Mouse (Mus musculus) layer of hippocampus, adult 11-12 months (tissue): ENCODE measurements at regions not wholly inside any gene's neighbourhood (a gene's known extent, or its start where the extent isn't known, plus 50 kb on each side); places are given as distances from the start of the nearest gene placed in this dataset.

ENCODE experiments used
- DNase-seq: peaks from one replicate; pipeline ENCODE4 v3.0.0; 2022; ENCODE audit warnings: low spot score

- peak; percentile 59 for DNase-seq
Measured at GRCm38 (mm10) chr2:59406976-59407375, 77.5 kb upstream of the Dapl1 start.

- peak; percentile 80 for DNase-seq
Measured at GRCm38 (mm10) chr2:59407512-59407988, 76.9 kb upstream of the Dapl1 start.

- no peak for DNase-seq
Measured at GRCm38 (mm10) chr2:59408040-59408587, 76.3 kb upstream of the Dapl1 start.

GRCm38 (mm10) chr2:59414612-59415011 lies 69.8 kb upstream of the Dapl1 start:
- DNase-seq, result no peak

- no peak for DNase-seq
Measured at GRCm38 (mm10) chr2:59416491-59417195, 67.8 kb upstream of the Dapl1 start.

- DNase-seq, result no peak
Measured at GRCm38 (mm10) chr2:59417384-59417955, 67.0 kb upstream of the Dapl1 start.

- DNase-seq, result no peak
Measured at GRCm38 (mm10) chr2:59420496-59420895, 64.0 kb upstream of the Dapl1 start.

- no peak for DNase-seq
Measured at GRCm38 (mm10) chr2:59422291-59423242, 61.9 kb upstream of the Dapl1 start.

- no peak for DNase-seq
Measured at GRCm38 (mm10) chr2:59424205-59424604, 60.2 kb upstream of the Dapl1 start.

- DNase-seq, result peak; percentile 68
Measured at GRCm38 (mm10) chr2:59424729-59425128, 59.7 kb upstream of the Dapl1 start.

- DNase-seq, result no peak
Measured at GRCm38 (mm10) chr2:59425876-59426275, 58.6 kb upstream of the Dapl1 start.

GRCm38 (mm10) chr2:59431466-59431865 lies 53.0 kb upstream of the Dapl1 start:
- DNase-seq, result no peak

- no peak for DNase-seq
Measured at GRCm38 (mm10) chr2:59431867-59432266, 52.6 kb upstream of the Dapl1 start.
